Mouse (Mus musculus) heart, adult 8-10 months (tissue): ENCODE measurements around the gene Rita1. TPM values are rescaled to one million over a fixed set of nuclear protein-coding genes. Genes with fewer than 3 reads are reported as not detected.

Experiments
- total RNA-seq, 4 experiments: library from RNA; stranded (reverse); gene quantifications; 2 replicates each; pipeline ENCODE4 v1.2.4; 2022

Rita1 gene
- total RNA-seq, 4 experiments from 2014 or later, result 14.3 to 17.9 (median 15.3) TPM

Other genes with a start within 250 kb of the Rita1 start
- gene Lhx5, start 180.9 kb downstream of the Rita1 start, total RNA-seq, result not detected
- gene Sdsl, start 139.8 kb downstream of the Rita1 start, total RNA-seq, result 10 to 100 TPM in 1 of 4 experiments, 1 to 10 TPM in 3; 8.6 to 11.4 (median 9.5) TPM
- gene Sds, start 136.1 kb downstream of the Rita1 start, total RNA-seq, result 1 to 10 TPM; 1.4 to 4.9 (median 1.7) TPM
- gene Plbd2, start 109.0 kb downstream of the Rita1 start, total RNA-seq, result 10 to 100 TPM; 46.7 to 54.2 (median 49.5) TPM
- gene Slc8b1, start 101.4 kb downstream of the Rita1 start, total RNA-seq, result 10 to 100 TPM in 2 of 4 experiments, 1 to 10 TPM in 2; 8.2 to 12.4 (median 10.0) TPM
- gene Tpcn1, start 23.9 kb downstream of the Rita1 start, total RNA-seq, result 10 to 100 TPM; 34.8 to 36.7 (median 36.3) TPM
- gene Iqcd, start 23.6 kb downstream of the Rita1 start, total RNA-seq, result under 1 TPM in 2 of 4 experiments, not detected in 2; 0.14 to 0.22 TPM
- 10 to 100 TPM; 21.0 to 24.7 (median 23.0) TPM for gene Ddx54, start 150 bp upstream of the Rita1 start, total RNA-seq
- not detected for gene Cfap73, start 21.6 kb upstream of the Rita1 start, total RNA-seq
- under 1 TPM in 3 of 4 experiments, not detected in 1; 0.44 to 0.79 (median 0.46) TPM for gene Rasal1, start 36.2 kb upstream of the Rita1 start, total RNA-seq
- 1 to 10 TPM; 1.7 to 2.0 (median 1.9) TPM for gene Dtx1, start 99.3 kb upstream of the Rita1 start, total RNA-seq
- 1 to 10 TPM in 1 of 4 experiments, under 1 TPM in 3; 0.62 to 1.0 (median 0.83) TPM for gene Oas2, start 137.3 kb upstream of the Rita1 start, total RNA-seq
- gene Oas3, start 165.1 kb upstream of the Rita1 start, total RNA-seq, result under 1 TPM in 2 of 4 experiments, not detected in 2; 0.16 to 0.26 TPM
- not detected for gene Oas1e, start 182.9 kb upstream of the Rita1 start, total RNA-seq
- gene Oas1c, start 199.9 kb upstream of the Rita1 start, total RNA-seq, result under 1 TPM; 0.22 to 0.52 (median 0.30) TPM
- gene Oas1f, start 234.8 kb upstream of the Rita1 start, total RNA-seq, result not detected
- gene Oas1h, start 248.8 kb upstream of the Rita1 start, total RNA-seq, result not detected